Mouse (Mus musculus): ENCODE results near the gene Tmem121b. TPM values are rescaled to one million over a fixed set of nuclear protein-coding genes. Genes with fewer than 3 reads are reported as not detected.

The Tmem121b gene
- polyA plus RNA-seq, 1 experiment, result not detected

DNA sequence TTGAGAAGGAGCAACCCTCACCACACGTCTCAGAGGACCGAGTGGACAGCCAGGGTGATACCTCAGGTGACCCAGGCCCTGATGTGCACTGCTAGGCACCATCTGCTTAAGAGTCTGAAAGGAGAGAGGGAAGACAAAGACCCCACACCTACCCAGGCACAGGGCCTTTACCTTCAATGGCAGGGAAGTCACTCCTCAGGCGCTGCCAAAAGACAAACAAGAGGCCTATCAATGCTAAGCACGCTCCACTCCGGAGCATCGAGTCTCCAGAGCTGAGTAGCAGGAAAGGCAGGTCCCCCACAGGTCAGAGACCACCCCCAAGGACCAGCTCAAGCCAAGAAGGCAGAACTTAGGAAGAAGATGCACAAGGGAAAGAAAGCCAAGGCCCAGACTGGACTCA lies 23.3 kb upstream of the Tmem121b start:
- no peak overlapping the region for H3K9ac ChIP-seq (ENCODE audit: low read depth, poor library complexity, severe bottlenecking)
- H3K4me1 ChIP-seq (ENCODE audit: control insufficient read depth, insufficient read depth, low read length), result no peaks in the 10 kb centered on the region
- no peaks in the 10 kb centered on the region for H3K9me3 ChIP-seq (replicated peaks; ENCODE audit: control insufficient read depth, insufficient read depth, low read length, poor library complexity, severe bottlenecking)
- no peak for TF ChIP-seq EP300 (IDR thresholded peaks at IDR 0.05; ENCODE audit: insufficient read depth, low read depth, low read length)
- no peak for TF ChIP-seq CTCF (IDR thresholded peaks at IDR 0.05; ENCODE audit: low read depth, low read length)
- no peak for TF ChIP-seq POLR2A (IDR thresholded peaks at IDR 0.05; ENCODE audit: insufficient read depth, low read length)
- H3K36me3 ChIP-seq (ENCODE audit: control insufficient read depth, insufficient read depth, low read length, poor library complexity, severe bottlenecking), result peaks cover 13% of the 10 kb centered on the region; the same call in 1 of the 2 replicates
- no peak overlapping the region for H3K4me3 ChIP-seq (ENCODE audit: low read depth, low read length)
- H3K27me3 ChIP-seq (ENCODE audit: control insufficient read depth, insufficient read depth, low read length, poor library complexity, severe bottlenecking), result no peaks in the 10 kb centered on the region
- no peak overlapping the region for H3K27ac ChIP-seq (ENCODE audit: insufficient read depth, low read length)

DNA sequence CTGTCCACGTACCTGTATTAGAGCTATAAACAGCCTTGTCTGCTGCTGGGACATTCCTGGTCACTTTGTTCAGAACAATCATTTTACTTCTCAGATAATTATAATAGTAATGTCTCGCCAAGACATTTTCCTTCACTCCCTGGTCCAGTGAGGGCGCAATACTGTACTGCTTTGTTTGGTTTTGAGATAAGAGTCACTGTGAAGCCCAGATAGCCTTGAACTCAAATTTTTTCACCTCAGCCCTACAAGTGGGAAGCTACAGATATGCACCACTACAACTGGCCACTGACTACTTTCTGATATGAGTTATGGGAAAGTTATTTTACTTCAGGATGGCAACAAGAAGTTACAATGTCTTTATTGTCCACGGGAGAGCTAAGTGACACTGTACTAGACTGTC lies 22.8 kb upstream of the Tmem121b start:
- H3K9ac ChIP-seq (ENCODE audit: low read depth, poor library complexity, severe bottlenecking), result no peak overlapping the region
- TF ChIP-seq POLR2A (IDR thresholded peaks at IDR 0.05; ENCODE audit: insufficient read depth, low read length) (no peak), EP300 (IDR thresholded peaks at IDR 0.05; ENCODE audit: insufficient read depth, low read depth, low read length) (no peak), CTCF (IDR thresholded peaks at IDR 0.05; ENCODE audit: low read depth, low read length) (no peak)
- H3K27me3 ChIP-seq (ENCODE audit: control insufficient read depth, insufficient read depth, low read length, poor library complexity, severe bottlenecking), result no peaks in the 10 kb centered on the region
- H3K4me3 ChIP-seq (ENCODE audit: low read depth, low read length), result no peak overlapping the region
- H3K9me3 ChIP-seq (replicated peaks; ENCODE audit: control insufficient read depth, insufficient read depth, low read length, poor library complexity, severe bottlenecking), result no peaks in the 10 kb centered on the region
- H3K27ac ChIP-seq (ENCODE audit: insufficient read depth, low read length), result no peak overlapping the region
- H3K36me3 ChIP-seq (ENCODE audit: control insufficient read depth, insufficient read depth, low read length, poor library complexity, severe bottlenecking), result peaks cover 13% of the 10 kb centered on the region; the same call in 1 of the 2 replicates
- H3K4me1 ChIP-seq (ENCODE audit: control insufficient read depth, insufficient read depth, low read length), result no peaks in the 10 kb centered on the region

DNA sequence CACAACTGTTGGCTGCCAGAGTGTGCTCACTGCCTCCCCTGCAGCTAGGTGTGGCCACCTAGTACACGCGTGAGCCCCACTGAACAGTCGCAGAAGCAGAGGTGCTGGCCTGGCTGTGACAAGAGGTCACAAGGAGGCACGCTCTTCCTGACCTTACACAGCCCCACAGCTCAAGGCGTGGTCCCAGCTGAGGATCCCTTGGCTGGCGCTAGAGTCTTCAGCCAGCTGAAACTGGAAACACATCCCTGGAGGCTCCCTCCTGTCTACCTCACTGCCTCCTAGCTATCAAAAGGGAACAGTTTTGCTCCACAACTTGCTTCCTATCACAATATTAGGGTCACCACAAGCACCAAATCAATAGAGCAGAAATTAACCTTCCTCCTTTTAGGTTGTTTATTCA lies 17.6 kb upstream of the Tmem121b start:
- Histone ChIP-seq H3K36me3 (ENCODE audit: control insufficient read depth, insufficient read depth, low read length, poor library complexity, severe bottlenecking) (no peaks in the 10 kb centered on the region), H3K9ac (ENCODE audit: low read depth, poor library complexity, severe bottlenecking) (no peak overlapping the region), H3K4me1 (ENCODE audit: control insufficient read depth, insufficient read depth, low read length) (peaks cover 6% of the 10 kb centered on the region), H3K27ac (ENCODE audit: insufficient read depth, low read length) (peak overlapping the region; percentile 39; the same call in 1 of the 2 replicates), H3K4me3 (ENCODE audit: low read depth, low read length) (no peak overlapping the region), H3K9me3 (replicated peaks; ENCODE audit: control insufficient read depth, insufficient read depth, low read length, poor library complexity, severe bottlenecking) (no peaks in the 10 kb centered on the region), H3K27me3 (ENCODE audit: control insufficient read depth, insufficient read depth, low read length, poor library complexity, severe bottlenecking) (no peaks in the 10 kb centered on the region)
- TF ChIP-seq EP300 (IDR thresholded peaks at IDR 0.05; ENCODE audit: insufficient read depth, low read depth, low read length), result peak; percentile 81
- TF ChIP-seq CTCF (IDR thresholded peaks at IDR 0.05; ENCODE audit: low read depth, low read length), result no peak

DNA sequence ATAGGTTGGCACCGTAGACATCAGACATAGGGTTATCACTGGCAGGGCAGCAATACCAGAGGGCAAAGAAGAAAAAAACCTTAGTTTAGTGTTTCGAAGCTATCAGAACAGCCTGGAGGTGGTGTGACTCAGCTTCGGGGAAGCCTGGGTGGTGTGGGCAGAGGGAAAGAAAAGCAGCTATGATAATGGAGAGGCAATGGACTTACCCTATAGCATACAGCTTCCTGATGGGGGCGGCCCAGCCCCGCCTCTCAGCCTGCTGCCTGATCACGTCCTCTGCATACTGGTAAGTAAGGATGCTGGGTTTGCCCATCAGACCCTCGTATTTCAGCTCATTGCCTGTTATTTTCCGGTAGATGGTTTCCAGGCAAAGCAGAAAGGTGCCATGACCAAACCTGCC lies 16.8 kb upstream of the Tmem121b start:
- Histone ChIP-seq H3K27me3 (ENCODE audit: control insufficient read depth, insufficient read depth, low read length, poor library complexity, severe bottlenecking) (no peaks in the 10 kb centered on the region), H3K9ac (ENCODE audit: low read depth, poor library complexity, severe bottlenecking) (no peak overlapping the region), H3K9me3 (replicated peaks; ENCODE audit: control insufficient read depth, insufficient read depth, low read length, poor library complexity, severe bottlenecking) (no peaks in the 10 kb centered on the region), H3K4me1 (ENCODE audit: control insufficient read depth, insufficient read depth, low read length) (peaks cover 6% of the 10 kb centered on the region), H3K27ac (ENCODE audit: insufficient read depth, low read length) (no peak overlapping the region), H3K36me3 (ENCODE audit: control insufficient read depth, insufficient read depth, low read length, poor library complexity, severe bottlenecking) (no peaks in the 10 kb centered on the region), H3K4me3 (ENCODE audit: low read depth, low read length) (no peak overlapping the region)
- TF ChIP-seq POLR2A (IDR thresholded peaks at IDR 0.05; ENCODE audit: insufficient read depth, low read length) (no peak), CTCF (IDR thresholded peaks at IDR 0.05; ENCODE audit: low read depth, low read length) (no peak), EP300 (IDR thresholded peaks at IDR 0.05; ENCODE audit: insufficient read depth, low read depth, low read length) (no peak)

DNA sequence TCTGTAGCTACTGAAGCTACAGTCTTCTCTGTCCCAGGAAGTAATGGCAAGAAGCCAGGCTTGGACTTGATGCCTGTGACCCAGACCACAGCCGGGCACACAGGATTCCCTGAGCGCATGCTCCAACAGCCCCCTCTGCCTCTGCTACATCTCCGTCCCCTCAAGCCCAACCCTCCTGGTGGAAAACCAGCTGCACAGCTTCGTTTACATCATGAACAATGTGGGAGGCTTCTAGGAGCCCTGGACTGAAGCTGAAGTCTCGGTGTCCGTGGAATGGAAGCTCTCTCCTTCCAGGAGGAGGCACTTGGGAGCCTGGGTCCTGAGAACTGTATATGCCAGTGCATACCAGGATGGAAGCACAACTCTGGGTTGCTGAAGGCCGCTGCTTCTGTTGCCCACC lies 16.4 kb upstream of the Tmem121b start:
- Histone ChIP-seq H3K4me1 (ENCODE audit: control insufficient read depth, insufficient read depth, low read length) (peaks cover 6% of the 10 kb centered on the region), H3K27ac (ENCODE audit: insufficient read depth, low read length) (no peak overlapping the region), H3K9me3 (replicated peaks; ENCODE audit: control insufficient read depth, insufficient read depth, low read length, poor library complexity, severe bottlenecking) (no peaks in the 10 kb centered on the region), H3K4me3 (ENCODE audit: low read depth, low read length) (no peak overlapping the region), H3K36me3 (ENCODE audit: control insufficient read depth, insufficient read depth, low read length, poor library complexity, severe bottlenecking) (no peaks in the 10 kb centered on the region), H3K9ac (ENCODE audit: low read depth, poor library complexity, severe bottlenecking) (no peak overlapping the region), H3K27me3 (ENCODE audit: control insufficient read depth, insufficient read depth, low read length, poor library complexity, severe bottlenecking) (no peaks in the 10 kb centered on the region)
- TF ChIP-seq EP300 (IDR thresholded peaks at IDR 0.05; ENCODE audit: insufficient read depth, low read depth, low read length) (no peak), POLR2A (IDR thresholded peaks at IDR 0.05; ENCODE audit: insufficient read depth, low read length) (no peak), CTCF (IDR thresholded peaks at IDR 0.05; ENCODE audit: low read depth, low read length) (no peak)

DNA sequence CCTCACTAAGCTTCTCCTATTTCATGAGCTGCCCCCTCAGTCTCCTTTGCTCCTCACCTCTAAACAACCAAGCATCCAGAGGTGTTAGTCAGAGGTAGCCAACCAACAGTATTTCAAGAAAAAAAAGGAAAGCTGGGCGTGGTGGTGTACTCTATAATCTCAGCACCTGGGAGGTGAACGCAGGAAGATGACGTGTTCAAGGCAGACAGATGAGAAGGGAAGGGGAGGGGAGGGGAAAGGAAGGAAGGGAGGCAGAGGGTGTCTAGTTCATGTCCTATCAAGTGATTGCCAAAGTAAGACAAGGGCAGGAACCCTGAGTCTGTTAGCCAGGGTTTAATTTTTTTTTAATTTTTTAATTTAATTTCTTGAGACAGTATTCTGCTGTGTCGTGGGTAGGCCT lies 15.0 kb upstream of the Tmem121b start:
- peaks cover 6% of the 10 kb centered on the region for H3K4me1 ChIP-seq (ENCODE audit: control insufficient read depth, insufficient read depth, low read length)
- H3K27me3 ChIP-seq (ENCODE audit: control insufficient read depth, insufficient read depth, low read length, poor library complexity, severe bottlenecking), result no peaks in the 10 kb centered on the region
- no peak overlapping the region for H3K27ac ChIP-seq (ENCODE audit: insufficient read depth, low read length)
- H3K9me3 ChIP-seq (replicated peaks; ENCODE audit: control insufficient read depth, insufficient read depth, low read length, poor library complexity, severe bottlenecking), result no peaks in the 10 kb centered on the region
- H3K4me3 ChIP-seq (ENCODE audit: low read depth, low read length), result no peak overlapping the region
- TF ChIP-seq CTCF (IDR thresholded peaks at IDR 0.05; ENCODE audit: low read depth, low read length) (no peak), POLR2A (IDR thresholded peaks at IDR 0.05; ENCODE audit: insufficient read depth, low read length) (no peak)
- H3K36me3 ChIP-seq (ENCODE audit: control insufficient read depth, insufficient read depth, low read length, poor library complexity, severe bottlenecking), result no peaks in the 10 kb centered on the region
- H3K9ac ChIP-seq (ENCODE audit: low read depth, poor library complexity, severe bottlenecking), result no peak overlapping the region

Data from ES-Bruce4 (cell line).